In genomic region chr14:55561860-55562259, GRCm38 (mm10) we compare ENCODE assay signal across 9 mouse cellular contexts. TPM values are rescaled to one million over a fixed set of nuclear protein-coding genes. Genes with fewer than 3 reads are reported as not detected.
A peak's percentile ranks its signal among the peaks of the same experiment; 100 is the strongest.
DNase-seq lines count a peak whose midpoint lies in the region; ATAC-seq and TF ChIP-seq lines count a peak whose summit lies in the region.
"Had no signal": no experiment of that assay in that cellular context is flagged by ENCODE, and none has a peak within 500 bp of the region (broad histone marks: within the 10 kb centered on the region; RNA-seq: fewer than 3 reads in every experiment).

No protein-coding gene starts in this region.

- WGBS in cerebellum, adult 2 months: 85% methylated on average over 10 of the region's 10 CpGs
- WGBS in limb, embryonic 12.5 days: 81% methylated on average over 10 of the region's 10 CpGs
- 86% methylated on average over 10 of the region's 10 CpGs for WGBS in limb, embryonic 10.5 days
- WGBS in embryonic facial prominence, embryonic 14.5 days: 81% methylated on average over 10 of the region's 10 CpGs
- WGBS in liver, embryonic 14.5 days (ENCODE audit: insufficient replicate concordance): 79% methylated on average over 10 of the region's 10 CpGs

- H3K9ac ChIP-seq in limb, embryonic 12.5 days (replicated peaks): peak overlapping the region; percentile 66; the same call in 1 of the 2 replicates
- H3K9ac ChIP-seq in embryonic facial prominence, embryonic 14.5 days (ENCODE audit: low read depth, low read length): no peak overlapping the region
- no peak overlapping the region for H3K9ac ChIP-seq in liver, embryonic 14.5 days (replicated peaks)

- H3K4me1 ChIP-seq in cerebellum, adult 2 months (ENCODE audit: control insufficient read depth, insufficient read depth, low read length): peaks cover 5% of the 10 kb centered on the region; the same call in 1 of the 2 replicates
- peaks cover 14% of the 10 kb centered on the region for H3K4me1 ChIP-seq in limb, embryonic 12.5 days (replicated peaks)
- peaks cover 15% of the 10 kb centered on the region for H3K4me1 ChIP-seq in limb, embryonic 10.5 days
- peaks cover 8% of the 10 kb centered on the region for H3K4me1 ChIP-seq in embryonic facial prominence, embryonic 14.5 days (ENCODE audit: control insufficient read depth, insufficient read depth, low read length)
- H3K4me1 ChIP-seq in liver, embryonic 14.5 days (replicated peaks; ENCODE audit: control insufficient read depth in 2 of 2, insufficient read depth in 2 of 2, low read length in 1 of 2): peaks cover 20 to 37% of the 10 kb centered on the region in 2 experiments

- no peak overlapping the region for H3K4me3 ChIP-seq in cerebellum, adult 2 months (replicated peaks; ENCODE audit: insufficient read depth, low read depth, low read length)
- peak overlapping the region; percentile 64; the same call in 1 of the 2 replicates for H3K4me3 ChIP-seq in limb, embryonic 12.5 days (replicated peaks)
- no peak overlapping the region for H3K4me3 ChIP-seq in limb, embryonic 10.5 days
- peak overlapping the region; percentile 70; the same call in 1 of the 2 replicates for H3K4me3 ChIP-seq in embryonic facial prominence, embryonic 14.5 days (ENCODE audit: low read depth, low read length)
- H3K4me3 ChIP-seq in liver, embryonic 14.5 days (ENCODE audit: insufficient read depth in 1 of 2, low read depth in 2 of 2, low read length in 2 of 2): peak overlapping the region in 1 of 2 experiments; percentile 83; a peak in 1 of 4 replicates

- DNase-seq in cerebellum, adult 9-11 months: peak; percentile 51
- DNase-seq in cerebellum, adult 2 months: no peak
- DNase-seq in limb, embryonic 10.5 days (ENCODE audit: low spot score): no peak
- DNase-seq in embryonic facial prominence, embryonic 14.5 days (ENCODE audit: low spot score): no peak
- DNase-seq in liver, embryonic 14.5 days (ENCODE audit: low read depth in 3 of 3, low spot score in 3 of 3): no peak
- no peak for DNase-seq in c-Kit-positive CD71-positive TER-119-positive erythroid progenitor cells, embryonic 14.5 days (ENCODE audit: low spot score)
- DNase-seq in spleen, adult 12 weeks (ENCODE audit: low spot score): no peak

- ATAC-seq in limb, embryonic 12.5 days (ENCODE audit: insufficient number of reproducible peaks, insufficient read depth, low FRiP score, low TSS enrichment, low read depth): no peak
- no peak for ATAC-seq in embryonic facial prominence, embryonic 14.5 days (ENCODE audit: low read depth)
- ATAC-seq in liver, embryonic 14.5 days (ENCODE audit: insufficient read depth): no peak

- TF ChIP-seq POLR2A in cerebellum, adult 2 months (IDR thresholded peaks at IDR 0.05; ENCODE audit: borderline replicate concordance, insufficient read depth, low read length): no peak

- no peak overlapping the region for H3K27ac ChIP-seq in cerebellum, adult 2 months (ENCODE audit: insufficient read depth, low read length)
- H3K27ac ChIP-seq in limb, embryonic 12.5 days: no peak overlapping the region
- no peak overlapping the region for H3K27ac ChIP-seq in limb, embryonic 10.5 days
- no peak overlapping the region for H3K27ac ChIP-seq in embryonic facial prominence, embryonic 14.5 days (replicated peaks; ENCODE audit: low read depth, low read length)
- no peak overlapping the region for H3K27ac ChIP-seq in liver, embryonic 14.5 days

- no peaks in the 10 kb centered on the region for H3K27me3 ChIP-seq in cerebellum, adult 2 months (ENCODE audit: control insufficient read depth, insufficient read depth, low read length)
- no peaks in the 10 kb centered on the region for H3K27me3 ChIP-seq in limb, embryonic 12.5 days
- no peaks in the 10 kb centered on the region for H3K27me3 ChIP-seq in limb, embryonic 10.5 days (ENCODE audit: low read depth, poor library complexity, severe bottlenecking)
- no peaks in the 10 kb centered on the region for H3K27me3 ChIP-seq in embryonic facial prominence, embryonic 14.5 days (replicated peaks; ENCODE audit: control insufficient read depth, insufficient read depth, low read length)
- H3K27me3 ChIP-seq in liver, embryonic 14.5 days (ENCODE audit: control insufficient read depth, insufficient read depth, low read length): no peaks in the 10 kb centered on the region

- no peak overlapping the region; the same call in 1 of the 2 replicates for H3K4me2 ChIP-seq in limb, embryonic 12.5 days
- peak overlapping the region; percentile 65 for H3K4me2 ChIP-seq in embryonic facial prominence, embryonic 14.5 days (ENCODE audit: low read depth, low read length)
- peak overlapping the region; percentile 97 for H3K4me2 ChIP-seq in liver, embryonic 14.5 days (ENCODE audit: low read depth)

- no peak for TF ChIP-seq EP300 in liver, embryonic 14.5 days (IDR thresholded peaks at IDR 0.05; ENCODE audit: low read depth)

- TF ChIP-seq CTCF in cerebellum, adult 2 months (IDR thresholded peaks at IDR 0.05; ENCODE audit: borderline replicate concordance, insufficient read depth, low read depth, low read length): no peak
- no peak for TF ChIP-seq CTCF in liver, embryonic 14.5 days (IDR thresholded peaks at IDR 0.05; ENCODE audit: low read depth)

- H3K36me3 ChIP-seq in limb, embryonic 12.5 days: peaks cover 39% of the 10 kb centered on the region
- H3K36me3 ChIP-seq in limb, embryonic 10.5 days: peaks cover 41% of the 10 kb centered on the region
- H3K36me3 ChIP-seq in embryonic facial prominence, embryonic 14.5 days (ENCODE audit: control insufficient read depth, insufficient read depth, low read length): peaks cover 38% of the 10 kb centered on the region
- H3K36me3 ChIP-seq in liver, embryonic 14.5 days (replicated peaks; ENCODE audit: control insufficient read depth, insufficient read depth, low read depth): peaks cover 31% of the 10 kb centered on the region

- H3K9me3 ChIP-seq in limb, embryonic 12.5 days: no peaks in the 10 kb centered on the region
- no peaks in the 10 kb centered on the region for H3K9me3 ChIP-seq in limb, embryonic 10.5 days (replicated peaks)
- H3K9me3 ChIP-seq in embryonic facial prominence, embryonic 14.5 days (ENCODE audit: control insufficient read depth, low read length): no peaks in the 10 kb centered on the region
- H3K9me3 ChIP-seq in liver, embryonic 14.5 days (ENCODE audit: control insufficient read depth, low read length): no peaks in the 10 kb centered on the region

RNA-seq across cellular contexts. Expression of gene A730061H03Rik, which starts 1.7 kb away (rescaled TPM):
- polyA plus RNA-seq in cerebellum, adult 2 months (2012; rRNA removed): 0.97 TPM in 2 replicates
- 1.1 TPM in 1 of 2 replicates, not detected in the other for polyA plus RNA-seq in limb, embryonic 12.5 days (2016; fragmentation: Nextera tagmentation; extraction: Ambion mirVana)
- polyA plus RNA-seq in limb, embryonic 10.5 days (2016; fragmentation: Nextera tagmentation; extraction: Ambion mirVana): 0.59 and 0.87 TPM in 2 replicates
- polyA plus RNA-seq in embryonic facial prominence, embryonic 14.5 days (2014; fragmentation: Nextera tagmentation; extraction: Ambion mirVana): 1.1 and 1.2 TPM in 2 replicates
- 0.95 and 1.3 TPM in 2 replicates for polyA plus RNA-seq in liver, embryonic 14.5 days (2012; rRNA removed)
- 1.8 and 2.1 TPM in 2 replicates for polyA plus RNA-seq in liver, embryonic 14.5 days (2014; fragmentation: Nextera tagmentation; extraction: Ambion mirVana)

RNA-seq across cellular contexts. Expression of gene Dcaf11, which starts 2.1 kb away (rescaled TPM):
- polyA plus RNA-seq in cerebellum, adult 2 months (2012; rRNA removed): 115 and 127 TPM in 2 replicates
- polyA plus RNA-seq in limb, embryonic 12.5 days (2016; fragmentation: Nextera tagmentation; extraction: Ambion mirVana): 65.5 and 69.7 TPM in 2 replicates
- polyA plus RNA-seq in limb, embryonic 10.5 days (2016; fragmentation: Nextera tagmentation; extraction: Ambion mirVana): 62.3 and 69.1 TPM in 2 replicates
- polyA plus RNA-seq in embryonic facial prominence, embryonic 14.5 days (2014; fragmentation: Nextera tagmentation; extraction: Ambion mirVana): 55.1 and 57.7 TPM in 2 replicates
- polyA plus RNA-seq in liver, embryonic 14.5 days (2012; rRNA removed): 25.4 and 30.9 TPM in 2 replicates
- polyA plus RNA-seq in liver, embryonic 14.5 days (2014; fragmentation: Nextera tagmentation; extraction: Ambion mirVana): 47.5 and 51.2 TPM in 2 replicates

RNA-seq across cellular contexts. Expression of gene Fitm1, which starts 13.6 kb away (rescaled TPM):
- not detected in 2 replicates for polyA plus RNA-seq in cerebellum, adult 2 months (2012; rRNA removed)
- polyA plus RNA-seq in limb, embryonic 12.5 days (2016; fragmentation: Nextera tagmentation; extraction: Ambion mirVana): 16.0 and 16.1 TPM in 2 replicates
- 1.3 and 3.9 TPM in 2 replicates for polyA plus RNA-seq in limb, embryonic 10.5 days (2016; fragmentation: Nextera tagmentation; extraction: Ambion mirVana)
- 36.5 and 46.9 TPM in 2 replicates for polyA plus RNA-seq in embryonic facial prominence, embryonic 14.5 days (2014; fragmentation: Nextera tagmentation; extraction: Ambion mirVana)
- 0.19 and 0.38 TPM in 2 replicates for polyA plus RNA-seq in liver, embryonic 14.5 days (2012; rRNA removed)
- 0.37 and 0.58 TPM in 2 replicates for polyA plus RNA-seq in liver, embryonic 14.5 days (2014; fragmentation: Nextera tagmentation; extraction: Ambion mirVana)
- polyA plus RNA-seq: cortical plate, adult 2 months had no signal

RNA-seq across cellular contexts. Expression of gene Psme1, which starts 16.1 kb away (rescaled TPM):
- 38.4 and 40.7 TPM in 2 replicates for polyA plus RNA-seq in cerebellum, adult 2 months (2012; rRNA removed)
- 142 and 151 TPM in 2 replicates for polyA plus RNA-seq in limb, embryonic 12.5 days (2016; fragmentation: Nextera tagmentation; extraction: Ambion mirVana)
- 109 and 115 TPM in 2 replicates for polyA plus RNA-seq in limb, embryonic 10.5 days (2016; fragmentation: Nextera tagmentation; extraction: Ambion mirVana)
- polyA plus RNA-seq in embryonic facial prominence, embryonic 14.5 days (2014; fragmentation: Nextera tagmentation; extraction: Ambion mirVana): 119 and 123 TPM in 2 replicates
- polyA plus RNA-seq in liver, embryonic 14.5 days (2012; rRNA removed): 32.0 and 51.1 TPM in 2 replicates
- 99.9 and 103 TPM in 2 replicates for polyA plus RNA-seq in liver, embryonic 14.5 days (2014; fragmentation: Nextera tagmentation; extraction: Ambion mirVana)

RNA-seq across cellular contexts. Expression of gene Pck2, which starts 21.8 kb away (rescaled TPM):
- 44.8 and 49.3 TPM in 2 replicates for polyA plus RNA-seq in cerebellum, adult 2 months (2012; rRNA removed)
- 33.2 and 35.4 TPM in 2 replicates for polyA plus RNA-seq in limb, embryonic 12.5 days (2016; fragmentation: Nextera tagmentation; extraction: Ambion mirVana)
- polyA plus RNA-seq in limb, embryonic 10.5 days (2016; fragmentation: Nextera tagmentation; extraction: Ambion mirVana): 22.1 and 26.9 TPM in 2 replicates
- 28.1 and 32.7 TPM in 2 replicates for polyA plus RNA-seq in embryonic facial prominence, embryonic 14.5 days (2014; fragmentation: Nextera tagmentation; extraction: Ambion mirVana)
- 19.6 and 21.9 TPM in 2 replicates for polyA plus RNA-seq in liver, embryonic 14.5 days (2012; rRNA removed)
- polyA plus RNA-seq in liver, embryonic 14.5 days (2014; fragmentation: Nextera tagmentation; extraction: Ambion mirVana): 15.6 and 20.6 TPM in 2 replicates

Comparison
In these comparisons a context has a peak if more than half of its experiments do, and no peak if none do; other contexts are left out.
1. H3K4me3 ChIP-seq: peak in limb, embryonic 12.5 days (single experiment) and embryonic facial prominence, embryonic 14.5 days (single experiment); none in cerebellum, adult 2 months (single experiment) and limb, embryonic 10.5 days (single experiment).